Mouse (Mus musculus): ENCODE data around the gene Pnpla6. TPM values are rescaled to one million over a fixed set of nuclear protein-coding genes. Genes with fewer than 3 reads are reported as not detected.

The Pnpla6 gene
- polyA plus RNA-seq, 1 experiment from 2014 or later: 29.9 TPM

DNA sequence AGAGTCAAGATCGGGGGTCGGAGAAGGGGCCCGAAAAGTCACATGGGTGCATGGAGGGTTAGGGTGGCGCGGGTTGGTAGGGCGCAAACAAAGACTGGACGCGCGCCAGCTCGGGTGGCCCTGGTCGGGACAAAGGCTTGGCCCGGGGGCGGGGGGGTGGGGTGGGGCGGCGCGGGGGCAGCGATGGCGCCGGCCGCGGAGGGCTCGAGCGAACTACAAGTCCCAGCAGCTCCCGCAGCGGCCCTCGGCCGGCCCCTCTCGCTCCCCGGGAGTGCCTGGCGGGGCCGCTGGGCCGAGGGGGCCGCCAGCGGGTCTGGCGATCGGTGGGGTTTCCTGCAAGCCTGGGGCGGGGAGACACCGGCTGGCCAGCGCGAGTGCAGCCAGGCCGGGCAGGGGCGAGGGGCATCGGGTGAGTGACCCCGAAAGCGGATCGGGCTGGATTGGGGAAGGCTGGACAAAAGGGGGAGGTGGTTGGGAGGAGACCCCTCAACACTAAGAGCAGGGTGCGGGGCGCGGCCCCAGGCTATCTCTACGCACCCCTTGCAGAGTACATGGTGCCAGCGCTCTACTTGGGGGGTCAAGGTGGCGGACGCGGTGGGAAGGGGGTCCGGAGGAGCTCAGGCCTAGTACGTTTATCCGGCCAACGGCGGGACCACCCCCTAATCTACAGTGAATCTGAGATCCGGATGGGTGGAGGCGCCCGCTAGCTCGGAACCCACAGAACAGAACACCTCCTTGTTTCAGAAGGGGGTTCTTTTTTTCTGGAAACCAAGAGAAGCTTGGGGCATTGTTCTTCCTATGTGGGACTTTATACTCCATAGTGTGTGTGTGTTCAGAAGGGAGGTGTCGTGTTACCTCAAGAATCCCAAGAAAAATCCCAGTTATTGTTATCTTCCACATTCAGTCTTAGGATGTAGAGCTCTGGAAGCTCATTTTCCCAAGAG lies 22.0 kb upstream of the Pnpla6 start, which contains the start of gene Zfp358:
Zfp358 (plus strand) TSS at position 238 of the 944 bp plus-strand sequence.
- peaks cover 34% of the 10 kb centered on the region for H3K36me3 ChIP-seq
- peak within 1 kb of the TSS; percentile 82 for H3K27ac ChIP-seq
- peak within 1 kb of the TSS; percentile 95 for H3K4me3 ChIP-seq
- H3K27me3 ChIP-seq: no peaks in the 10 kb centered on the region
- H3K9me3 ChIP-seq: no peaks in the 10 kb centered on the region
- under 1% methylated on average over 51 of the region's 64 CpGs for WGBS
- peak within 1 kb of the TSS; percentile 66 for H3K4me2 ChIP-seq
- H3K9ac ChIP-seq: peak within 1 kb of the TSS; percentile 100
- ATAC-seq (ENCODE audit: borderline replicate concordance, extremely low read depth, low FRiP score, low TSS enrichment): peak; percentile 93
- H3K4me1 ChIP-seq: peaks cover 7% of the 10 kb centered on the region

GRCm38 (mm10) chr8:3493845-3494208 lies 21.4 kb upstream of the Pnpla6 start:
- Histone ChIP-seq H3K27me3 (no peaks in the 10 kb centered on the region), H3K4me1 (peaks cover 7% of the 10 kb centered on the region), H3K9me3 (no peaks in the 10 kb centered on the region), H3K36me3 (peaks cover 34% of the 10 kb centered on the region), H3K4me2 (peak overlapping the region; percentile 66), H3K9ac (peak overlapping the region; percentile 100), H3K27ac (peak overlapping the region; percentile 82), H3K4me3 (peak overlapping the region; percentile 95)
- WGBS: 28% methylated on average over 6 of the region's 6 CpGs
- no peak for ATAC-seq (ENCODE audit: borderline replicate concordance, extremely low read depth, low FRiP score, low TSS enrichment)

DNA sequence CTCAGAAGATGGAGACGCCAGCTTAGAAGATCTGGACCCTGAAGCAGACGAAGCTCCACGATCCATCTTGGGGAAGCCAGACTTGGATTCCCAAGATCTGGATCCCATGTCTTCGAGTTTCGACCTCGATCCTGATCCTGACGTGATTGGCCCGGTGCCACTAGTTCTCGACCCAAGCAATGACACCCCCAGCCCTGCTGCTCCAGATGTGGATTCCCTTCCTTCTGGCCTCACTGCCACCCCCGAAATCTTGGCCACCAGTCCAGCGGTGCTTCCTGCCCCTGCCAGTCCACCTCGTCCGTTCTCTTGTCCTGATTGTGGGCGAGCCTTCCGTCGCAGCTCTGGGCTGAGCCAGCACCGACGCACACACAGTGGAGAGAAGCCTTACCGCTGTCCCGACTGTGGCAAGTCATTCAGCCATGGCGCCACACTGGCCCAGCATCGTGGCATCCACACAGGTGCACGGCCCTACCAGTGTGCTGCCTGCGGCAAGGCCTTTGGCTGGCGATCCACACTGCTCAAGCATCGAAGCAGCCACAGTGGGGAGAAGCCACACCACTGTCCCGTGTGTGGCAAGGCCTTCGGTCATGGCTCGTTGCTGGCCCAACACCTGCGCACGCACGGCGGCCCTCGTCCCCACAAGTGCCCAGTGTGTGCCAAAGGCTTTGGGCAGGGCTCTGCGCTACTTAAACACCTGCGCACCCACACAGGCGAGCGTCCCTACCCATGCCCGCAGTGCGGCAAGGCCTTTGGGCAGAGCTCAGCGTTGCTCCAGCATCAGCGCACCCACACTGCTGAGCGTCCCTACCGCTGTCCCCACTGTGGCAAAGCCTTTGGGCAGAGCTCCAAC lies 19.4 kb upstream of the Pnpla6 start:
- Histone ChIP-seq H3K27ac (no peak overlapping the region), H3K27me3 (no peaks in the 10 kb centered on the region), H3K36me3 (peaks cover 34% of the 10 kb centered on the region), H3K4me3 (no peak overlapping the region), H3K9me3 (no peaks in the 10 kb centered on the region), H3K4me1 (peaks cover 14% of the 10 kb centered on the region), H3K9ac (no peak overlapping the region), H3K4me2 (no peak overlapping the region)
- no peak for ATAC-seq (ENCODE audit: borderline replicate concordance, extremely low read depth, low FRiP score, low TSS enrichment)
- WGBS: 96% methylated on average over 44 of the region's 44 CpGs

DNA sequence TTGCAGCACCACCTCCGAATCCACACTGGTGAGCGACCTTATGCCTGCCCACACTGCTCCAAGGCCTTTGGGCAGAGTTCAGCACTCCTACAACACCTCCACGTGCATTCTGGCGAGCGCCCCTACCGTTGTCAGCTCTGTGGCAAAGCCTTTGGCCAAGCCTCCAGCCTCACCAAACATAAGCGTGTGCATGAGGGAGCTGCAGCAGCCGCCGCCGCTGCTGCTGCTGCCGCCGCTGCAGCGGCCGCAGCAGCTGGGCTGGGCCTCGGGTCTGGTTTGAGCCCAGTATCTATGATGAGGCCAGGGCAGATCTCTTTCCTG lies 18.8 kb upstream of the Pnpla6 start:
- Histone ChIP-seq H3K9me3 (no peaks in the 10 kb centered on the region), H3K4me1 (peaks cover 20% of the 10 kb centered on the region), H3K4me2 (no peak overlapping the region), H3K27ac (no peak overlapping the region), H3K36me3 (peaks cover 34% of the 10 kb centered on the region), H3K4me3 (no peak overlapping the region), H3K27me3 (no peaks in the 10 kb centered on the region), H3K9ac (no peak overlapping the region)
- no peak for ATAC-seq (ENCODE audit: borderline replicate concordance, extremely low read depth, low FRiP score, low TSS enrichment)
- WGBS: 92% methylated on average over 15 of the region's 15 CpGs

DNA sequence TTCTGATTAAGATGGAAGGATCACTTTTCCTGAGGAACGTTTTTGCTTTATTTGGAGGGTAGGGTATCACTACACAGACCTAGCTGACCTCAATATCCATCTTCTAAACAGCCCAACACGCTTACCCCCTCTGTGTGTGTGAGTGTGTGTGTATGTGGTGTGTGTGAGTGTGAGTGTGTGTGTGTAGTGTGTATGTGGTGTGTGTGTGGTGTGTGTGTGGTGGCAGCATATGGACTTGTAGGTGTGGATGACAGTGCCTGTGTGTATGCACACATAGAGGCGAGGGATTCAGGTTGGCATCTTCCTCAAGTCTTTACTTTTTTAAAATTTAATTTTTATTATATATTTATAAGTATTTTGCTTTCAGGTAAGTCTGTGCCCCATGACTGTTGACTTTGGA lies 16.6 kb upstream of the Pnpla6 start:
- no peak overlapping the region for H3K4me2 ChIP-seq
- WGBS: 80% methylated on average over 3 of the region's 3 CpGs
- H3K4me3 ChIP-seq: no peak overlapping the region
- H3K27ac ChIP-seq: no peak overlapping the region
- no peaks in the 10 kb centered on the region for H3K9me3 ChIP-seq
- H3K36me3 ChIP-seq: peaks cover 34% of the 10 kb centered on the region
- peaks cover 26% of the 10 kb centered on the region for H3K4me1 ChIP-seq
- no peaks in the 10 kb centered on the region for H3K27me3 ChIP-seq
- ATAC-seq (ENCODE audit: borderline replicate concordance, extremely low read depth, low FRiP score, low TSS enrichment): no peak
- H3K9ac ChIP-seq: no peak overlapping the region

GRCm38 (mm10) chr8:3499751-3500150 lies 15.4 kb upstream of the Pnpla6 start:
- H3K4me2 ChIP-seq: peak overlapping the region; percentile 63
- ATAC-seq (ENCODE audit: borderline replicate concordance, extremely low read depth, low FRiP score, low TSS enrichment): no peak
- H3K27ac ChIP-seq: peak overlapping the region; percentile 92
- 4% methylated on average over 8 of the region's 8 CpGs for WGBS
- peaks cover 29% of the 10 kb centered on the region for H3K36me3 ChIP-seq
- H3K4me3 ChIP-seq: peak overlapping the region; percentile 92
- H3K27me3 ChIP-seq: no peaks in the 10 kb centered on the region
- H3K9me3 ChIP-seq: no peaks in the 10 kb centered on the region
- H3K9ac ChIP-seq: peak overlapping the region; percentile 81
- H3K4me1 ChIP-seq: peaks cover 19% of the 10 kb centered on the region

DNA sequence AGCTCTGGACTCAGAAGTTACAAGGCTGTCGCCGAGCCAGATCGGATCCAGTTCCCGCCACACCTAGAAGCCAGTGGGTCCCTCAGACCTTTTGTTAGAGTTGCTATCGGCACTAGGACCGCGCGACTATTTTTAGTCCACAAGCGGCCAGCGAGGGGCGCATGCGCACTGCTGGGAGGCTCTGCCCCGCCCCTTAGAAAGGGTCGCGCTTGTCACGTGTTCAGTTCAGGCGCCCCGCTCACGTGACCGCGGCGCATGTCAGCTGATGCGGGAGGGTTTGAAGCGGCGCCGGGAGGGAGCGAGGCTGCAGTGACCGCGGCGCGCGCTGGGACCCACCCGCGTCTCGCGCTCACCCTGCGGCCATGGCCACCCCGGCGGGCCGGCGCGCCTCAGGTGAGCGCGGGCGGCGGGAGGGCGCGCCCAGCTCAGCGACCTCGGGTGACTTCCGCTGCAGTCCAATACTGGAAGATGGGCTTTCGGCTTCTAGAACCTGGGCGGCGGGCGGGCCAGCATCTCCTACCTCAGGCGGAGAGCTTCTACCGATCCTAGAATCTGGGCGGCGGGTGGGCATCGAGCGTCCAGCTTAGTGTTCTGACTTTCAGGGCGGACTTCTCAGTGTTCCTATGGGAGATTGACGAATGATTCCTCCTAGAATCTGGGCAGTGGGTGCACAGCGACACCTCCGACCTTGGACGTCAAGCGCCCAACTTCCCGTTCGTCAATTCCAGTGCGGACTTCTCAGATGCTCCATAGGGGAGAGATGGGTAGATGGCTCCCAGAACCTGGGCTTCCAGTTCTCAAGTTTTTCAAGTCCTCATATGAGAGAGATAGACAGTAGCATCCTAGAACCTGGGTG lies 14.7 kb upstream of the Pnpla6 start, which contains the start of gene Mcoln1:
Mcoln1 (plus strand) TSS at position 223 of the 856 bp plus-strand sequence.
- under 1% methylated on average over 70 of the region's 70 CpGs for WGBS
- H3K27ac ChIP-seq: peak within 1 kb of the TSS; percentile 92
- peak; percentile 91 for ATAC-seq (ENCODE audit: borderline replicate concordance, extremely low read depth, low FRiP score, low TSS enrichment)

DNA sequence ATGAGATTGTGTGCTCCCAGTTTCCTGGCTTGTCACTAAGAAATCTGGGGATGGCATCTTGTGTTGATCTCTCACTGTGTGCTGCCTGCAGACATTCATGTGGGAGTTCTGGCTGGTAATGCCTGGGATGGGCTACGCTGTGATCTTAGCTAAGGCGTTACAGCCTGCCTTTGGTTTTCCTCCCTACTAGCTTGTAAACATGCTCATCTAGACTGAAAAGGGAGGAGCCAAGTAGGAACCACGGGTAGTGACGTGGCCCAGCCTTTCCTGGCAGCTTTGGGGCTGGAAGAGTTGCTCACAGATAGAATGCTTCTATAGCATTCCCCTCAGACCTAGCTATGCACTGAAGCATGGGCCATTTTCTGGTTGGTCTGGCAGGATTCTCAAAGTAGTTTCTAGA lies 13.0 kb upstream of the Pnpla6 start:
- Histone ChIP-seq H3K9ac (no peak overlapping the region; the same call in 1 of the 2 replicates), H3K4me1 (peaks cover 19% of the 10 kb centered on the region), H3K36me3 (peaks cover 20% of the 10 kb centered on the region), H3K27me3 (no peaks in the 10 kb centered on the region), H3K9me3 (no peaks in the 10 kb centered on the region), H3K4me2 (no peak overlapping the region), H3K4me3 (no peak overlapping the region), H3K27ac (no peak overlapping the region)
- no peak for ATAC-seq (ENCODE audit: borderline replicate concordance, extremely low read depth, low FRiP score, low TSS enrichment)
- 65% methylated on average over 4 of the region's 4 CpGs for WGBS

More for the DNA sequence above, 14.7 kb upstream of the Pnpla6 start, which contains the start of gene Mcoln1:
- H3K36me3 ChIP-seq: peaks cover 22% of the 10 kb centered on the region
- H3K27me3 ChIP-seq: no peaks in the 10 kb centered on the region
- H3K4me3 ChIP-seq: peak within 1 kb of the TSS; percentile 92
- peak within 1 kb of the TSS; percentile 63 for H3K4me2 ChIP-seq
- H3K9ac ChIP-seq: peak within 1 kb of the TSS; percentile 90
- peaks cover 19% of the 10 kb centered on the region for H3K4me1 ChIP-seq
- no peaks in the 10 kb centered on the region for H3K9me3 ChIP-seq

DNA sequence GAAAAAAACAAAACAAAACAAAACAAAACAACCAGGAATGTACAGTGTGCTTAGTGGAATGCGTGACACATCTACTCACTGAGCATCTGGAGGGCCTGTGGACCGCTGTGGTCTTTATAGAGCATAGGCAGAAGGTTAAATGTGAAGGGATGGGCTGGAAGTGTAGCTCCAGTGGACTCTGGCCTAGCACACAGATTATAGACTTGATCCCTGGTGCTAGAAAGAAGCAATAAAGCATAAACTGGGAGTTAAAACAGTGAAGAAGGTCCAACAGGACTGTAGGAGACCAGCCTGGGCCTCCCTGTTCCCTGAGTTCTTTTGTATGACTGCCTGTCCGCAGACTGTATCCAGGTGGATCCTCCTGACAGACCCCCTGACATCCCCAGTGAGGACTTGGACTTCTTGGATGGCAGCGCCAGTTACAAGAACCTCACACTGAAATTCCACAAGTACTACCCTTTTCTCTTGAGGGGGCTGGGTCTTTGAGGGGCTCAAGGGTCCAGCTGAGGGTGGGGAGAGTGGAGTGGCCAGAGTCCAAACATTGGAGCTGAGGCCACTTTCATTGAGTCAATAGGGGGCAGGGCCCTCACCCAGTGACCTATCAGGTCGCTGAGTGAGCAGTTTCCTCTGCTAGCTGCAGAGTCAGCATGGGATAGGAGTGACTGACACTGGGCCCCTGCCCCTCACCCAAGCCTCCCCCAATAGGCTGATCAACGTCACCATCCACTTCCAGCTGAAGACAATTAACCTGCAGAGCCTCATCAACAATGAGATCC lies 7.0 kb upstream of the Pnpla6 start:
- peaks cover 43% of the 10 kb centered on the region for H3K36me3 ChIP-seq
- H3K9ac ChIP-seq: no peak overlapping the region
- 73% methylated on average over 6 of the region's 6 CpGs for WGBS
- H3K27ac ChIP-seq: no peak overlapping the region
- ATAC-seq (ENCODE audit: borderline replicate concordance, extremely low read depth, low FRiP score, low TSS enrichment): no peak
- H3K27me3 ChIP-seq: no peaks in the 10 kb centered on the region
- H3K4me2 ChIP-seq: no peak overlapping the region
- H3K9me3 ChIP-seq: no peaks in the 10 kb centered on the region
- no peaks in the 10 kb centered on the region for H3K4me1 ChIP-seq
- H3K4me3 ChIP-seq: no peak overlapping the region

DNA sequence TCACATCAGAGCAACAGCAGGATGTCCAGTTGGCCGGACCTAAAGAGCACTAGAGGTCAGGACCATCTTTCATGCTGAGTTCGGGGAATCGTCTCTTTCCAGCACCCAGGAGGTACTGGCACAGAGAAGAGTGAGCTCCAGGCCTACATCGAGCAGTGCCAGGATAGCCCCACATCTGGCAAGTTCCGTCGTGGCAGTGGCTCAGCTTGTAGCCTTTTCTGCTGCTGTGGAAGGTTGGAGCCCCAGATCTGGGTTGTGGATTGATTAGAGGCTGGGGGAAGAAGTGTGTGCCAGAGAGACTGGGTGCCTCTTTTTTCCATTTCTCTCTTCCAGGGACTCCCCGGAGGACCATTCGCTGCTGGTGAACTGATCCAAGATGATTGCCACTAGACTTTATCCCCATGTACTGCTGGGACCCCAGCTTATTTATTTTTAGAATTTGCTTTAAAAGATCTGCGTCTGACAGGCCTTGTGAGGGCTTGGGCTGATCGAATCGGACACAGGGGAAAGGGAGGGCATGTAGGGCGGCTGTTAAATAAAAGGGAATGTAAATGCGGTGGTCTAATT lies 420 bp upstream of the Pnpla6 start:
- WGBS: 38% methylated on average over 13 of the region's 13 CpGs
- ATAC-seq (ENCODE audit: borderline replicate concordance, extremely low read depth, low FRiP score, low TSS enrichment): no peak
- Histone ChIP-seq H3K4me3 (peak overlapping the region; percentile 75), H3K4me1 (peaks cover 16% of the 10 kb centered on the region; the same call in 1 of the 2 replicates), H3K27ac (peak overlapping the region; percentile 62; the same call in 1 of the 2 replicates), H3K9me3 (no peaks in the 10 kb centered on the region), H3K9ac (0 out of 2 replicates have a peak overlapping the region, but pooled peaks have one; percentile 10), H3K36me3 (peaks cover 7% of the 10 kb centered on the region; the same call in 1 of the 2 replicates), H3K4me2 (peak overlapping the region; percentile 93), H3K27me3 (no peaks in the 10 kb centered on the region)
